Mouse (Mus musculus) midbrain, embryonic 11.5 days (tissue): ENCODE measurements around the gene Tbc1d1. TPM values are rescaled to one million over a fixed set of nuclear protein-coding genes. Genes with fewer than 3 reads are reported as not detected.

Experiments
- ATAC-seq: fragments of 200-750 bp; cut with Nextera tagmentation; 2 replicates; pipeline ENCODE4 v1.8.0; 2017; ENCODE audit warnings: moderate TSS enrichment, moderate library complexity; ENCODE audit not compliant: low FRiP score
- DNase-seq: peaks from one replicate; pipeline ENCODE4 v3.0.0; 2015; ENCODE audit warnings: low spot score; ENCODE audit errors: missing footprints
- H3K27ac ChIP-seq: fragments of 300-500 bp; sonication (generic); 2 replicates; pipeline ENCODE4 v1.5.1; 2014; ENCODE audit warnings: low read depth, low read length
- H3K27me3 ChIP-seq: fragments of 300-500 bp; sonication (generic); 2 replicates; pipeline ENCODE4 v1.6.1; 2014; ENCODE audit warnings: mild to moderate bottlenecking, low read length, moderate library complexity, mixed read lengths; ENCODE audit not compliant: control insufficient read depth, insufficient read depth
- H3K36me3 ChIP-seq: fragments of 300-500 bp; sonication (generic); 2 replicates; pipeline ENCODE4 v1.6.1; 2014; ENCODE audit warnings: mild to moderate bottlenecking, low read length, moderate library complexity, mixed read lengths; ENCODE audit not compliant: control insufficient read depth, insufficient read depth
- H3K4me1 ChIP-seq: fragments of 300-500 bp; sonication (generic); 2 replicates; pipeline ENCODE4 v1.6.1; 2014; ENCODE audit warnings: low read length; ENCODE audit not compliant: control insufficient read depth, insufficient read depth
- H3K4me2 ChIP-seq: fragments of 300-500 bp; sonication (generic); 2 replicates; pipeline ENCODE4 v1.6.1; 2014; ENCODE audit warnings: mild to moderate bottlenecking, moderate library complexity
- H3K4me3 ChIP-seq: fragments of 300-500 bp; sonication (generic); 2 replicates; pipeline ENCODE4 v1.5.1; 2014; ENCODE audit warnings: low read depth, low read length
- H3K9ac ChIP-seq: fragments of 300-500 bp; sonication (generic); 2 replicates; pipeline ENCODE4 v1.6.1; 2014; ENCODE audit warnings: low read length
- H3K9me3 ChIP-seq: fragments of 300-500 bp; sonication (generic); 2 replicates; pipeline ENCODE4 v1.6.1; 2016; ENCODE audit warnings: low read length; ENCODE audit not compliant: control insufficient read depth
- WGBS: fragments of 180-500 bp; shearing (Covaris S2); extraction: QIAGEN DNeasy Blood & Tissue Kit; methylation state at CpG from one replicate; pipeline ENCODE4 v1.1.7; 2014; 5-methylcytosine and 5-hydroxymethylcytosine counted together
- polyA plus RNA-seq: library from polyadenylated mRNA; unstranded; fragments of >200 nt; fragmentation: Nextera tagmentation; extraction: Ambion mirVana; gene quantifications from 2 replicates; pipeline ENCODE4 v1.2.1, GENCODE M21; 2014

Tbc1d1 gene
- polyA plus RNA-seq, 1 experiment from 2014 or later = 21.0 TPM

DNA sequence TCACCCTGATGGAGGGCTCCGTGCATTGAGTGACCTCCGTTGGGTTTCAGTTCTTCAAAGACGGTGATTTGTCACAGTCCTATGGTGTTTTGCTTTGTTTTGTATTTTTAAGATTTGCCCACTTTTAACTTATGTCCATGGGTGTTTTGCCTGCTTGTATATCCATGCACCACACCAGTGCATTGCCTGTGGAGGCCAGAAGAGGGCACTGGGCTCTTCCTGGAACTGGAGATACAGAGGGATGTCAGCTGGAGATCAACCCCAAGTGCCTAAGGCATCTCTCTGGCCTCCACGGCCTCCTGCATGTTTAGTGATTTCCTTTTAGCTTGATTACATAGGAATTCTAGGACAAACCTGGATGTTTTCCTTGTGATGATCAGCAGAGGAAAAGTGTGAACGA, 19.8 kb upstream of the Tbc1d1 start:
- 80% methylated on average over 5 of the region's 5 CpGs for WGBS
- Histone ChIP-seq H3K4me1 (no peaks in the 10 kb centered on the region), H3K27ac (no peak overlapping the region), H3K36me3 (no peaks in the 10 kb centered on the region), H3K9ac (no peak overlapping the region), H3K4me3 (no peak overlapping the region), H3K9me3 (no peaks in the 10 kb centered on the region), H3K4me2 (no peak overlapping the region), H3K27me3 (no peaks in the 10 kb centered on the region)
- ATAC-seq = no peak
- DNase-seq = no peak

GRCm38 (mm10) chr5:64140202-64140601, 15.9 kb upstream of the Tbc1d1 start:
- no peaks in the 10 kb centered on the region for H3K4me1 ChIP-seq
- DNase-seq (no peak), ATAC-seq (no peak)
- H3K4me3 ChIP-seq = no peak overlapping the region
- H3K27me3 ChIP-seq = no peaks in the 10 kb centered on the region
- H3K27ac ChIP-seq = no peak overlapping the region
- no peaks in the 10 kb centered on the region for H3K36me3 ChIP-seq
- H3K9me3 ChIP-seq = no peaks in the 10 kb centered on the region
- H3K9ac ChIP-seq = no peak overlapping the region
- H3K4me2 ChIP-seq = no peak overlapping the region
- WGBS = 88% methylated on average over 3 of the region's 3 CpGs

DNA sequence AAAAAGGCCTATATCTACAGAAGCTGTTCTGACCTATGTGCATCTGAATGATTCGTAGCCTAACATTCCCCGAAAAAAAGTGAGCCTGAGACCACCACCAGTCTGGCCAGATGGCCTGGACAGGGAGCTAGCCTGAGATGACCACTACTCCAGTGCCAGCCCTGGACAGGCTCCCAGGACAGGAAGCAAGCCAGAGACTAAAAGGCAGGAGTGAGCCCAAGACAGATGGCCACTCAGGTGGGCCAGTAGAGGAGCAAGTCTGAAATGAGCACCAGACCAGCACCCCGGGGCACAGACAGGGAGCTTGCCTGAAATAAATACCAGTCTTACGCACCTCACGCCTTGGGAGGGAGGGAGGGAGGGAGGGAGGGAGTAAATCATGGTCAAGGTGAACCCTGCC, 11.8 kb upstream of the Tbc1d1 start:
- ATAC-seq (no peak), DNase-seq (no peak)
- H3K4me2 ChIP-seq = no peak overlapping the region
- H3K27me3 ChIP-seq = no peaks in the 10 kb centered on the region
- H3K4me1 ChIP-seq = no peaks in the 10 kb centered on the region
- no peak overlapping the region for H3K4me3 ChIP-seq
- 83% methylated on average over 5 of the region's 5 CpGs for WGBS
- no peak overlapping the region for H3K9ac ChIP-seq
- H3K36me3 ChIP-seq = no peaks in the 10 kb centered on the region
- no peak overlapping the region for H3K27ac ChIP-seq
- no peaks in the 10 kb centered on the region for H3K9me3 ChIP-seq

DNA sequence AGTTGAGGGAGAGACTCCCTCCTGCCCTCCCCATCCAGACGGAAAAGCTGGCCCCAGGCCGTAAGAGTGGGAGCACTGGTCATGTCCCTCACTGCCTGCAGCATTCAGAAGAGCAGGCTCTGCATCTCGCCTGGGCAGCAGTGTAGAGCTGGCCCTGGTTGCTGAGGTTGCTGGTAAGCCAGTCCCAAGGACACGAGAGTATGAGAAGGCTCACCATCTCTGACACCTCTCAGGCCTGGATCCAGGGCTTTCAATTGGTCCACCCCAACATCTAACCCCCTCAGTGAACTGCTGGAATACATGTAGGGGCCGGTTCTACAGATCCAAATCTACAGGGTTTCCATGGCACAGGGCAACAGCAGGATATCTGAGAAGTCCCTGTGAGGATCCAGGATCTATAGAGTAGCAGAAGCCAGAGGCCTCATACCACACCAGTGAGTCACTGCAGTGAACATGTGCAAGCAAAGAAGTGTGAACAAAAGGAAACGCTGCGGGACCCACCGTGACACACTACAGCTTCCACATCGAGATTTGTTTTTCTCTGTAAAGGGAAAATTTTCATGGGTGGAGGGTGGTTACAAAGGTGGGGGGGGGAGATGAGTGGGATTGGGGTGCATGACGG, 9.6 kb upstream of the Tbc1d1 start:
- Histone ChIP-seq H3K9ac (no peak overlapping the region), H3K27ac (no peak overlapping the region), H3K4me1 (no peaks in the 10 kb centered on the region), H3K9me3 (no peaks in the 10 kb centered on the region), H3K27me3 (no peaks in the 10 kb centered on the region), H3K36me3 (no peaks in the 10 kb centered on the region), H3K4me3 (no peak overlapping the region), H3K4me2 (no peak overlapping the region)
- no peak for ATAC-seq
- no peak for DNase-seq
- WGBS = 88% methylated on average over 10 of the region's 10 CpGs

DNA sequence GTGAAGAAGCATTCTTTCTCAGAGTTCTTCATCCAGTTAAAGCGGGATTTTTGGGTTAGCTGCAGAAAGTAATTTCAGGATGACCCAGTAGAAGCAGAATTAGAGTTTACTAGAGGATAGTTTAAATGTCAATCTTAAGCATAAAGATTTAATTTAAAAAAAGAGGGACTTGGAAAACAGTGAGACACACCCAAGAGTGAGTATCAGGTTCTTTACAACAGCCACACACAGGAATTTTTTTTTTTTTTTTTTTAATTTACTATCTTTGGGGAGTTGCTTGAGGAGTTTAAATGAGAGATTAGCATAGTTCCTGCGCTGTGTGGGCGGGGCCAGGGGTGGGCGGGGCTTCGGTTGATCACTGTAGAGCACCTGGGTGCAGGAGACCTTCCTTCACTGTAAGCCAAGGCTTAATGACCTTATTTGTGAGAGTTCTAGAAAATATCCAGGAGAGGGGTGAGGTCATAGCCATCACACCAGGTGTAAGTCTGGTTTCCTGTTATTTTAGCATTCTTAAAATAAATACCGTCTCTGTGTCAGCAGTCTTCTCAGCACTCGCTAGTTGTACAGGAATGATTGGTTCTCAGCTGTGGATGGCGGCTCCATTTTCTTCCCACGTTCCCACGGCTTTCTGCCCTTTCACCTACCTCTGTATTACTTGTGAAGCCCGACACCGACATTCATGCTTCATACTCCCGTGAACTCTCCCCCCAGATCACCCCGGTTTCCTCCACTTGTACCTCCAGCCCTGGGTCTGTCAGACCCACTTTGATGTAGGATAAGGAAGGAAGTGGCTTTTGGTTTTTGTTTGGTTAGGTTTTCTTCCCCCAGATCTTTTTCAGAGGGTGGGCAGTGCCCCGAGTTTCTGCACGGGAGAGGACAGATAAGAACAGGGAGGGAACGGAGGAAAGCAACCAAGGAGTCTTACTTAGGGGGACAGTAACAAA, 6.6 kb upstream of the Tbc1d1 start:
- Histone ChIP-seq H3K9ac (no peak overlapping the region), H3K9me3 (no peaks in the 10 kb centered on the region), H3K36me3 (no peaks in the 10 kb centered on the region), H3K4me3 (no peak overlapping the region), H3K4me1 (no peaks in the 10 kb centered on the region), H3K4me2 (no peak overlapping the region), H3K27ac (no peak overlapping the region), H3K27me3 (no peaks in the 10 kb centered on the region)
- 34% methylated on average over 17 of the region's 17 CpGs for WGBS
- DNase-seq (no peak), ATAC-seq (no peak; the same call in 1 of the 2 replicates)

DNA sequence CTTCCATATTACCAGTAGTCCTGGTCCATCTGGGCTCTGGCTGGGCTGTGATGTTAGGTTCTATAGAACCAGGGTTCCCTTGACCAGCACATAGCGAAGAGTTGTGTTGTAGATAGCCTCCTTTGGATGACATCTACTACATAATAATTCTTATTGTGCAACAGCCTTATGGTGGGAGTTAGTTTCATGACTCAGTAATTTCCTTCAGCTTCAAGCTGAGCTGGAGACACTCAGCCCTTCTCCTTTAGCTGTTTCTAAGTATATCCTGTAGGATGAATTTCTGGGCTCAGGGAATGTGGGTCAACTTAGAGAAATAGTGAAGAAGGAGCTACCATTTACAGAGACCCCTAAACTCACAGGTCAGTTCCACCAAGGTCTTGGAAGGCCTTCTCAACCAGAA, 2.8 kb upstream of the Tbc1d1 start:
- Histone ChIP-seq H3K36me3 (no peaks in the 10 kb centered on the region), H3K9ac (no peak overlapping the region), H3K27ac (no peak overlapping the region), H3K27me3 (peaks cover 4% of the 10 kb centered on the region), H3K4me1 (no peaks in the 10 kb centered on the region), H3K9me3 (no peaks in the 10 kb centered on the region), H3K4me3 (no peak overlapping the region), H3K4me2 (no peak overlapping the region)
- ATAC-seq (no peak), DNase-seq (peak; percentile 59)
- 85% methylated on average over 1 of the region's 1 CpGs for WGBS

GRCm38 (mm10) chr5:64156579-64156978, 474 bp downstream of the Tbc1d1 start:
- DNase-seq = no peak
- Histone ChIP-seq H3K9ac (no peak overlapping the region), H3K4me1 (no peaks in the 10 kb centered on the region; the same call in 1 of the 2 replicates), H3K9me3 (no peaks in the 10 kb centered on the region), H3K4me2 (no peak overlapping the region), H3K4me3 (no peak overlapping the region), H3K36me3 (no peaks in the 10 kb centered on the region), H3K27ac (no peak overlapping the region), H3K27me3 (peaks cover 23% of the 10 kb centered on the region)
- ATAC-seq = no peak
- WGBS = 64% methylated on average over 4 of the region's 4 CpGs

DNA sequence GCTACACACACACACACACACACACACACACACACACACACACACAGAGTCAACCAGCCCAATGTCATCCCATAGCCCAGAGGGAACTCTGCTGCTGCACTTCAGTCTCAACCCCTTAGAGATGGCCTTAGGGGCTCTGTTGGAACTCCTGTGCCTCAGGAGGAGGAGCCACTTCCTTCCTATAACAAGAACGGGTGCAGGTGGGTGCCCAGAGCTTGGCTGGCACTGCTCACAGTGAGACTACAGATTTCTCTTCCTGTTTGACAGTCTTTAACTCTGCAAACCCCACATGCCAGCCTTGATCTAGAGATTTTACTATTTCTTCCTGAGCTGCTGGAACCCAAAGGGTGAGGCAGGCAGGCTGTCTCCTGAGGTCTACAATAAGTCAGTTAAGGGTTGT, 1.8 kb downstream of the Tbc1d1 start:
- Histone ChIP-seq H3K9me3 (no peaks in the 10 kb centered on the region), H3K4me1 (no peaks in the 10 kb centered on the region; the same call in 1 of the 2 replicates), H3K4me2 (no peak overlapping the region), H3K36me3 (no peaks in the 10 kb centered on the region), H3K9ac (no peak overlapping the region), H3K4me3 (no peak overlapping the region), H3K27me3 (peaks cover 27% of the 10 kb centered on the region), H3K27ac (no peak overlapping the region)
- DNase-seq (no peak), ATAC-seq (no peak)
- WGBS = 60% methylated on average over 1 of the region's 1 CpGs

DNA sequence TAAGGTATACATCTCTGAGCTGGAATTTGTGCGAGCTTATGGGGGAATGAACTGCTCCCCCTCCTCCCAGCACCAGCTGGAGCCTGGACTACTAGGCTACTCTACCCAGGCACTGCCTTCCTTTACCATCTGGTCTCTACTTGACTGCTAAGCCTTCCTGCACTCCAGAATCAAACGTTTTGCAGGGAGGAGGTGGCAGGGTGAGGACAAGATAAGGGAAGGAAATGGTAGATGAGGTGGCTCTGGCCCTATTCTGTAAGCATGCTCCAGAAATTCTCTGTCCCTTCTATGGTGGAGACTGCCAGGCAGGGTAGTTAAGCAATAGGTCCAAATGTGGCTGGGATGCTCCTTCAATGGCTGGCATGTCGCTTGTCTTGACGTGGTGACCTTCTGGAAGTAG, 2.4 kb downstream of the Tbc1d1 start:
- no peak for ATAC-seq
- Histone ChIP-seq H3K9ac (no peak overlapping the region), H3K4me3 (no peak overlapping the region), H3K36me3 (no peaks in the 10 kb centered on the region), H3K27me3 (peaks cover 27% of the 10 kb centered on the region), H3K27ac (no peak overlapping the region), H3K4me2 (no peak overlapping the region), H3K9me3 (no peaks in the 10 kb centered on the region), H3K4me1 (no peaks in the 10 kb centered on the region; the same call in 1 of the 2 replicates)
- 49% methylated on average over 4 of the region's 4 CpGs for WGBS
- DNase-seq = no peak
